Mouse (Mus musculus): ENCODE results near the gene Rps6ka3. TPM values are rescaled to one million over a fixed set of nuclear protein-coding genes. Genes with fewer than 3 reads are reported as not detected.
A peak's percentile ranks its signal among the peaks of the same experiment; 100 is the strongest.

Rps6ka3 gene
- polyA plus RNA-seq, 1 experiment from 2014 or later: 1.8 TPM

DNA sequence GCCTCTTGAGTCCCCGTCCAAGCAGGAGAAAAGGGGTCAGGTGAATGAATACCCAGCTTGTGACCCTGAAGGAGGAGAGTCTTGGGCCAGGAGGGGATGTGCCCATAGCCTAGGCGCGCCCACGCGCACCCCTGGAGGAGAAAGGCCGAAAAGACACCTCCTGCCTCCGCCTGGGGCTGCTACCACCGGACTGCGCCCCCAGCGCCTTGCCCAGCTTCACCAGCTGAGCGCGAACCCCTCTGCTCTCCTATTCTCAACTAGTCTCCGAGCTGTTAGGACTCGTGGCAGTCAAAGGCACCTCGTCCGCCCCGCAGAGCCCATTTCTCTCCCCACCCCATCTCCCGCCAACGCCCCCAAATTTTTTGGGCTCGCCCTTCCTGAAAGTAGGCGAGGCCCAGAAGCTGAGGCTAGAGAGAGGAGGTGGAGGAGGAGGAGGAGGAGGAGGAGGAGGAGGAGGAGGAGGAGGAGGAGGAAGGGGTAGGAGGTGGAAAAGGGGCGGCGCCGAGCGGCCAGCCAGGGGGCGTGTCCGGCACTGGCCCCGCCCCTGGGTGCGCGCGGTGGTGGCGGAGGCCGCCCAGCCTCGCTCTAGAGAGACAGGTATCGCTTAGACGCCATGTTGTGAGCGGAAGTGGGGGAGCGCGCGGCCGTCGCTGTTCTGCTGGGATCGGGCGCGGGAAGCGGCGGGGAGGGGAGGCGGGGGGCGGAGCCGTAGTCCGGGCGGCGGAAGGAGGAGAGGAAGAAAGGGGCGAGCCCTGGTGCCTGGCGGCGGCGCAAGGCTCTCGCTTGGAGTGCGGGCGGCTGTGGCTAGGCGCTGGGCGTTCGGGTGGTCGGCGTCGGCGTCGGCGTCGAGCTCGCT is 45.2 kb downstream of the Rps6ka3 start:
- H3K36me3 ChIP-seq: no peaks in the 10 kb centered on the region
- peak overlapping the region; percentile 76 for H3K4me3 ChIP-seq (replicated peaks)
- H3K9ac ChIP-seq: peak overlapping the region; percentile 84
- no peaks in the 10 kb centered on the region for H3K9me3 ChIP-seq (replicated peaks)
- H3K4me2 ChIP-seq: peak overlapping the region; percentile 86
- DNase-seq (peak; percentile 87), ATAC-seq (ENCODE audit: low read depth) (peak; percentile 95)
- H3K27ac ChIP-seq: peak overlapping the region; percentile 85
- no peaks in the 10 kb centered on the region for H3K27me3 ChIP-seq
- WGBS (ENCODE audit: insufficient replicate concordance): 12% methylated on average over 32 of the region's 71 CpGs
- H3K4me1 ChIP-seq (replicated peaks): peaks cover 4% of the 10 kb centered on the region

- Histone ChIP-seq H3K4me3 (replicated peaks) (peak overlapping the region; percentile 76), H3K4me2 (peak overlapping the region; percentile 84), H3K27ac (peak overlapping the region; percentile 72), H3K36me3 (no peaks in the 10 kb centered on the region), H3K9me3 (replicated peaks) (no peaks in the 10 kb centered on the region), H3K4me1 (replicated peaks) (peaks cover 4% of the 10 kb centered on the region), H3K27me3 (no peaks in the 10 kb centered on the region), H3K9ac (peak overlapping the region; percentile 84)
- ATAC-seq (ENCODE audit: low read depth) (no peak), DNase-seq (peak; percentile 2)
- 14% methylated on average over 42 of the region's 57 CpGs for WGBS (ENCODE audit: insufficient replicate concordance)
Measured at GRCm38 (mm10) chrX:159256040-159256852, 46.1 kb downstream of the Rps6ka3 start.

DNA sequence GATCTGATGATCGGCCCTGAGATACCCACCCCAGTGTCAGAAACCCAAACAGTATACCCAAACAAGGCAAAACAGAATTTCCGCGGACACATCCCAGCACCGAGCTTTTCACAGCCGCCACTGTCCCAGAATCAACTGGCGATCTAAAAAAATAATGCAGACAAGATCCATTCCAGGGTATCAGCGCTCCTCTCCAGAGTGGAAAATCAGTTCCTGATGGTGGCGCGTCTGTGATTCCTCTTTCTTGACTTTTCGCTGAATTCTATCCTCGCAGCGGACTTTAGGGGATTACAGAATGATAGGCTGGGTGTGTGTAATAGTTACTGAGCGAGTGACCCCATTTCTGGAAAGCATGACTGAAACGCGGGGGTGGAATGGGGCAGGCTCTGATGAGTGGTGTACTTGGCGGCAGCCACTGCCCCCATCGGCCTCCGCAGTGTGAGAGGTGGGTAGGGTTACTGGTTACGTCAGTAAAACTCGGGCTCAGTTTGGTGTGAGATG is 46.9 kb downstream of the Rps6ka3 start:
- peaks cover 4% of the 10 kb centered on the region for H3K4me1 ChIP-seq (replicated peaks)
- H3K9me3 ChIP-seq (replicated peaks): no peaks in the 10 kb centered on the region
- H3K9ac ChIP-seq: peak overlapping the region; percentile 84
- ATAC-seq (ENCODE audit: low read depth): no peak
- H3K36me3 ChIP-seq: no peaks in the 10 kb centered on the region
- no peak overlapping the region for H3K27ac ChIP-seq
- H3K4me2 ChIP-seq: peak overlapping the region; percentile 84
- H3K4me3 ChIP-seq (replicated peaks): peak overlapping the region; percentile 76
- DNase-seq: peak; percentile 4
- WGBS (ENCODE audit: insufficient replicate concordance): 13% methylated on average over 20 of the region's 20 CpGs
- no peaks in the 10 kb centered on the region for H3K27me3 ChIP-seq

DNA sequence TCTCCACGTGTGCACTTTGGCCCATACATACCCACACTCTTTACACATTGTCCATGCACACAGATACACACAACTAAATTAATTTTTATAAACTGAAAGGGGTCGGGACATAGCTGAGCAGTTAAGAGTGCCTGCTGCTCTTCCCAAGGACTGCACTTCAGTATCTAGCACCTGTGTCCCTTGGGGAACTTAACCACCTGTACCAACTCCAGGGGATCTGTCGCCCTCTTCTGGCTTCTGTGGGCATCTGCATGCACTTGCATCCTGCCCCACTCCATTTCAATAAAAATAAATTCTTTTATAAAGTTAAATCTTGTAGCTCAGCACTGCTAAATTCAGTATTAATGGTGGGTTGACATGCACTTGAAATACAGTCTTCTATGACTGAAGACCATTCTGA is 54.6 kb downstream of the Rps6ka3 start:
- ATAC-seq (ENCODE audit: low read depth) (0 out of 2 replicates have a peak, but pooled peaks have one; percentile 31), DNase-seq (no peak)
- Histone ChIP-seq H3K9ac (no peak overlapping the region), H3K4me2 (no peak overlapping the region), H3K27me3 (no peaks in the 10 kb centered on the region), H3K36me3 (no peaks in the 10 kb centered on the region), H3K9me3 (replicated peaks) (no peaks in the 10 kb centered on the region), H3K4me3 (replicated peaks) (no peak overlapping the region), H3K27ac (no peak overlapping the region), H3K4me1 (replicated peaks) (no peaks in the 10 kb centered on the region)
- 29% methylated on average over 3 of the region's 3 CpGs for WGBS (ENCODE audit: insufficient replicate concordance)

- no peaks in the 10 kb centered on the region for H3K9me3 ChIP-seq (replicated peaks)
- ATAC-seq (ENCODE audit: low read depth) (no peak), DNase-seq (no peak)
- no peak overlapping the region for H3K9ac ChIP-seq
- H3K4me3 ChIP-seq (replicated peaks): no peak overlapping the region
- no peak overlapping the region for H3K27ac ChIP-seq
- H3K4me1 ChIP-seq (replicated peaks): no peaks in the 10 kb centered on the region
- H3K4me2 ChIP-seq: no peak overlapping the region
- no peaks in the 10 kb centered on the region for H3K27me3 ChIP-seq
- no peaks in the 10 kb centered on the region for H3K36me3 ChIP-seq
Measured at GRCm38 (mm10) chrX:159269072-159269471, 59.0 kb downstream of the Rps6ka3 start.

DNA sequence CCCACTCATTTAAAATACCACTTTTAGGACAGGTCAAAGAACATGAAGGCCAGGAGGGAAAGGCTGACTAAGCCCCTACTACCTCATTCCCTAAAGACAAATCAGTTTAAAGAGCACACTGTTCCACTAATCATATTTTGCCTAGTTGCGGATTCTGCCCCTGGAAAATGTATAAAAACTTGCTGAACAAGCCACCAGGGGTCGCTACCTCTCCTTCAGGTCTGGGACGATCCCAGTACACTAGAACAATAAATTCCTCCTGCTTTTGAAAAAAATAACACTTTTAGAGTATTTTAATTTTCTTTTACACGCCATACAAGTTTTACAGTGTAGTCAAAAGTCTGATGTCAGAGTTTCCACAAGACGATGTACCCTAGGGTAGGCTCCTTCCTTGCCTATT is 76.7 kb downstream of the Rps6ka3 start:
- Histone ChIP-seq H3K4me1 (replicated peaks) (no peaks in the 10 kb centered on the region), H3K9ac (no peak overlapping the region), H3K4me3 (replicated peaks) (no peak overlapping the region), H3K9me3 (replicated peaks) (no peaks in the 10 kb centered on the region), H3K27ac (no peak overlapping the region), H3K4me2 (no peak overlapping the region), H3K36me3 (no peaks in the 10 kb centered on the region), H3K27me3 (no peaks in the 10 kb centered on the region)
- 57% methylated on average over 5 of the region's 5 CpGs for WGBS (ENCODE audit: insufficient replicate concordance)
- DNase-seq (no peak), ATAC-seq (ENCODE audit: low read depth) (no peak)

DNA sequence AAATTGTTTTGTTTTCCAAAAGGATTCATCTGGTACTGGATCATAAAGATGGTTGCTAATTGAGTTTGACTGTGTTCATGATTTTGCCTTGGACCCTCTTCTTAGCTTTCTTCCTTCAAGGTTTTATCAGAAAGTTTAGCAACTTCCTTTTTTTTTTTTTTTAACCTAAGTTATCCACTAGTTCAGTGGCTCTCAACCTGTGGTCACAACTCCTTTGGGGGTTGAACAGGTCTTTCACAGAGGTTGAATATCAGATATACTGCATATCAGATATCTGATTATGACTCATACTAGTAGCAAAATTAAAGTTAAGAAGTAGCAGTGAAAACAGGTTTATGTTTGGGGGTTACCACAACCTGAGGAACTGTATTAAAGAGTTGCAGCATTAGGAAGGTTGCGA is 85.8 kb downstream of the Rps6ka3 start:
- Histone ChIP-seq H3K4me2 (no peak overlapping the region), H3K9me3 (replicated peaks) (no peaks in the 10 kb centered on the region), H3K4me1 (replicated peaks) (no peaks in the 10 kb centered on the region), H3K4me3 (replicated peaks) (no peak overlapping the region), H3K9ac (no peak overlapping the region), H3K27me3 (no peaks in the 10 kb centered on the region), H3K27ac (no peak overlapping the region), H3K36me3 (no peaks in the 10 kb centered on the region)
- 79% methylated on average over 1 of the region's 1 CpGs for WGBS (ENCODE audit: insufficient replicate concordance)
- ATAC-seq (ENCODE audit: low read depth) (no peak), DNase-seq (no peak)

DNA sequence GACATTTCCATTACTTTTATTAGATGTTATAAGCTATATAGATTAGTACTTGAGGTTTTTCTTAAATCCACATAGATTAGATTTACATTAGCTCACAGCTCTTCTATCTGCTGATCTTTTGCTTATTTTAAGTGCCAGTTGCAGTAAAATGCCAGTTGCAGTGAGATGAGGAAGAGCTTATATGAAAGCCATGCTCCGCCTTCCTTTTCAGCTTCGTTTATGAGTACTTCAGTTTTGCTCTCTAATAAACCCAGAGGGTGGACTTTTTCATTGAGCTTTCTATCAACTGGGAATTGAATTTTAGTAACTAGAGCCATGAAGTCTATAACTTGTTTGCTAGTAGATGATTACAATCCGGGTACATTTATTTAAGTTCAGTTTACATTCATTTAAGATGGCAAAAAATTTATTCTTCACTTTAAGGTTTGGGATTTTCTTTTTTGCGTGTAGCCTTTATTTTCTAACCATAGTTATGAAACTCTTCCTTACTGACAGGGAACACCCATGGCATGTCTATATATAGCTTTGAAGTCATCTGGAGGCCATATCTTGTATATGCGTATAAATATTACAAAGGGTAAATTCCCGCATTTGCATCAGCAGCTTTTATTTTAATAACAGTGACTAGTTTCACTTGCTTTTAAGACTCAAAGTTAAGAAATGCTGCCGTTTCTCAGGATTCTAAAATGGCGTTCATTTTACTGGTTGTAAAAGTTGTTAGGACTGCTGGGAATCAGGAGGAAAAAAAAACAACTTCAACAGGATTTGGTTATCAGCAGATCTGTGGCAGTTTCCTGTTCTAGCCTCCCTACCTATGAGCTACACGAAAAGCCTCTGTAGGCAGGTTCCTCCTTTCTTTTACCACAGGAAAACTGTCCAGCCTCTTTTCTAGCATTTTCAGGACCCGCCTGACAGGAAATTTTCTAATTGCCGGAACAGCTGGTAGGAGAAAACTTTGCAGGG is 92.5 kb downstream of the Rps6ka3 start:
- Histone ChIP-seq H3K9ac (no peak overlapping the region), H3K4me2 (peak overlapping the region; percentile 49), H3K36me3 (no peaks in the 10 kb centered on the region), H3K4me1 (replicated peaks) (no peaks in the 10 kb centered on the region), H3K9me3 (replicated peaks) (no peaks in the 10 kb centered on the region), H3K4me3 (replicated peaks) (peak overlapping the region; percentile 27), H3K27me3 (no peaks in the 10 kb centered on the region), H3K27ac (no peak overlapping the region)
- no peak for ATAC-seq (ENCODE audit: low read depth)
- 37% methylated on average over 11 of the region's 11 CpGs for WGBS (ENCODE audit: insufficient replicate concordance)
- no peak for DNase-seq

GRCm38 (mm10) chrX:159315293-159315692 is 105.2 kb downstream of the Rps6ka3 start:
- 71% methylated on average over 7 of the region's 7 CpGs for WGBS (ENCODE audit: insufficient replicate concordance)
- no peaks in the 10 kb centered on the region for H3K9me3 ChIP-seq (replicated peaks)
- no peaks in the 10 kb centered on the region for H3K4me1 ChIP-seq (replicated peaks)
- H3K4me3 ChIP-seq (replicated peaks): no peak overlapping the region
- H3K27me3 ChIP-seq: no peaks in the 10 kb centered on the region
- H3K4me2 ChIP-seq: no peak overlapping the region
- no peak for DNase-seq
- H3K9ac ChIP-seq: no peak overlapping the region
- no peaks in the 10 kb centered on the region; the same call in 1 of the 2 replicates for H3K36me3 ChIP-seq
- no peak for ATAC-seq (ENCODE audit: low read depth)
- no peak overlapping the region for H3K27ac ChIP-seq

GRCm38 (mm10) chrX:159321342-159321741 is 111.2 kb downstream of the Rps6ka3 start:
- Histone ChIP-seq H3K27ac (no peak overlapping the region), H3K9ac (no peak overlapping the region), H3K27me3 (no peaks in the 10 kb centered on the region), H3K36me3 (no peaks in the 10 kb centered on the region), H3K4me3 (replicated peaks) (no peak overlapping the region), H3K9me3 (replicated peaks) (no peaks in the 10 kb centered on the region), H3K4me2 (no peak overlapping the region), H3K4me1 (replicated peaks) (no peaks in the 10 kb centered on the region)
- ATAC-seq (ENCODE audit: low read depth) (no peak), DNase-seq (peak; percentile 20)
- 25% methylated on average over 8 of the region's 8 CpGs for WGBS (ENCODE audit: insufficient replicate concordance)

Measured in liver, embryonic 13.5 days (tissue).